Mouse (Mus musculus) MEL (cell line): Measurements from ENCODE around the gene Nkain1. TPM values are rescaled to one million over a fixed set of nuclear protein-coding genes. Genes with fewer than 3 reads are reported as not detected.

Experiments used
- DNase-seq: peaks from one replicate; pipeline ENCODE4 v3.0.0; 2011; ENCODE audit warnings: low read depth, low spot score
- H3K27ac ChIP-seq: 2 replicates; pipeline ENCODE4 v1.5.1; 2012; ENCODE audit warnings: low read depth, mild to moderate bottlenecking, control low read depth, low read length, moderate library complexity; ENCODE audit not compliant: control insufficient read depth
- H3K27me3 ChIP-seq, 2 experiments: fragments of 150-350 bp in 1 of 2; sonication (generic) in 1 of 2; 2 replicates each; pipeline ENCODE4 v1.6.1; 2012; ENCODE audit warnings: low read length in 2 of 2, mild to moderate bottlenecking in 2 of 2, improper control_type of control experiment in 1 of 2, moderate library complexity in 1 of 2; ENCODE audit not compliant: insufficient read depth in 2 of 2, control insufficient read depth in 1 of 2
- H3K36me3 ChIP-seq, 2 experiments: 2 replicates each; pipeline ENCODE4 v1.6.1; 2012 to 2014; ENCODE audit warnings: low read length in 2 of 2, improper control_type of control experiment in 1 of 2, inconsistent platforms in 1 of 2, mild to moderate bottlenecking in 1 of 2; ENCODE audit not compliant: insufficient read depth in 2 of 2, control insufficient read depth in 1 of 2
- H3K4me1 ChIP-seq, 2 experiments: fragments of 150-350 bp in 1 of 2; sonication (generic) in 1 of 2; 2 replicates each; pipeline ENCODE4 v1.6.1; 2012; ENCODE audit warnings: low read length in 2 of 2, improper control_type of control experiment in 1 of 2, mild to moderate bottlenecking in 1 of 2; ENCODE audit not compliant: insufficient read depth in 2 of 2, control insufficient read depth in 1 of 2
- H3K4me3 ChIP-seq, 2 experiments: fragments of 150-350 bp in 1 of 2; sonication (generic) in 1 of 2; 2 replicates each; pipeline ENCODE4 v1.5.1; 2012; ENCODE audit warnings: low read depth in 2 of 2, low read length in 2 of 2, mild to moderate bottlenecking in 2 of 2, moderate library complexity in 2 of 2, control low read depth in 1 of 2, improper control_type of control experiment in 1 of 2; ENCODE audit not compliant: control insufficient read depth in 1 of 2, insufficient read depth in 1 of 2
- H3K79me2 ChIP-seq: 2 replicates; pipeline ENCODE4 v1.6.1; 2012; ENCODE audit warnings: mild to moderate bottlenecking, low read length, moderate library complexity; ENCODE audit not compliant: control insufficient read depth, poor library complexity, insufficient read depth
- H3K9ac ChIP-seq: 2 replicates; pipeline ENCODE4 v1.6.1; 2012; ENCODE audit warnings: low read depth, mild to moderate bottlenecking, control low read depth, low read length, moderate library complexity; ENCODE audit not compliant: control insufficient read depth, poor library complexity, severe bottlenecking
- H3K9me3 ChIP-seq: fragments of 150-350 bp; sonication (generic); replicated peaks from 2 replicates; pipeline ENCODE4 v1.6.1; 2012; ENCODE audit warnings: mild to moderate bottlenecking, low read length, improper control_type of control experiment, moderate library complexity; ENCODE audit not compliant: insufficient read depth
- BHLHE40 ChIP-seq: IDR thresholded peaks from 2 replicates; pipeline ENCODE4 v1.6.1; 2012; ENCODE audit warnings: low read depth, mild to moderate bottlenecking, inconsistent platforms, low read length, improper control_type of control experiment, borderline replicate concordance
- CHD1 ChIP-seq: IDR thresholded peaks from 2 replicates; pipeline ENCODE4 v1.6.1; 2012; ENCODE audit warnings: low read depth, mild to moderate bottlenecking, inconsistent platforms, low read length, improper control_type of control experiment
- ELF1 ChIP-seq: IDR thresholded peaks from 2 replicates; pipeline ENCODE4 v1.6.1; 2014; ENCODE audit warnings: low read depth, mild to moderate bottlenecking, inconsistent platforms, low read length, improper control_type of control experiment, moderate library complexity
- EP300 ChIP-seq, 2 experiments: IDR thresholded peaks; 2 replicates each; pipeline ENCODE4 v1.6.1; 2011; ENCODE audit warnings: improper control_type of control experiment in 2 of 2, low read length in 2 of 2, low read depth in 1 of 2, mild to moderate bottlenecking in 1 of 2
- ETS1 ChIP-seq: IDR thresholded peaks from 2 replicates; pipeline ENCODE4 v1.6.1; 2012; ENCODE audit warnings: low read depth, mild to moderate bottlenecking, inconsistent platforms, low read length, improper control_type of control experiment, moderate library complexity
- HCFC1 ChIP-seq: IDR thresholded peaks from 2 replicates; pipeline ENCODE4 v1.6.1; 2012; ENCODE audit warnings: low read depth, mild to moderate bottlenecking, inconsistent platforms, low read length, improper control_type of control experiment, moderate library complexity
- KAT2A ChIP-seq: conservative IDR thresholded peaks from 2 replicates; pipeline ENCODE4 v1.6.1; 2012; ENCODE audit warnings: low read depth, low read length, improper control_type of control experiment, inconsistent platforms
- MAFK ChIP-seq: IDR thresholded peaks from 2 replicates; pipeline ENCODE4 v1.6.1; 2011; ENCODE audit warnings: low read depth, mild to moderate bottlenecking, low read length, improper control_type of control experiment, borderline replicate concordance
- MAZ ChIP-seq: IDR thresholded peaks from 2 replicates; pipeline ENCODE4 v1.6.1; 2012; ENCODE audit warnings: low read depth, mild to moderate bottlenecking, inconsistent platforms, low read length, improper control_type of control experiment
- MXI1 ChIP-seq: IDR thresholded peaks from 2 replicates; pipeline ENCODE4 v1.6.1; 2011; ENCODE audit warnings: mild to moderate bottlenecking, low read depth, low read length, improper control_type of control experiment
- MYB ChIP-seq: IDR thresholded peaks from 2 replicates; pipeline ENCODE4 v1.6.1; 2011; ENCODE audit warnings: mild to moderate bottlenecking, low read depth, low read length, improper control_type of control experiment
- MYC ChIP-seq: IDR thresholded peaks from 2 replicates; pipeline ENCODE4 v1.6.1; 2011; ENCODE audit warnings: low read depth, mild to moderate bottlenecking, low read length, improper control_type of control experiment, moderate library complexity
- NELFE ChIP-seq: IDR thresholded peaks from 2 replicates; pipeline ENCODE4 v1.6.1; 2011; ENCODE audit warnings: low read depth, low read length, improper control_type of control experiment
- NRF1 ChIP-seq: IDR thresholded peaks from 2 replicates; pipeline ENCODE4 v1.6.1; 2014; ENCODE audit warnings: low read depth, mild to moderate bottlenecking, inconsistent platforms, low read length, improper control_type of control experiment, moderate library complexity; ENCODE audit not compliant: poor library complexity, insufficient read depth, severe bottlenecking
- POLR2AphosphoS2 ChIP-seq: IDR thresholded peaks from 2 replicates; pipeline ENCODE4 v1.6.1; 2011; ENCODE audit warnings: low read length, improper control_type of control experiment
- SIN3A ChIP-seq: IDR thresholded peaks from 2 replicates; pipeline ENCODE4 v1.6.1; 2012; ENCODE audit warnings: low read length, improper control_type of control experiment, inconsistent platforms
- SMC3 ChIP-seq: IDR thresholded peaks from 2 replicates; pipeline ENCODE4 v1.6.1; 2011; ENCODE audit warnings: low read depth, low read length, improper control_type of control experiment
- TAL1 ChIP-seq: IDR thresholded peaks from 2 replicates; pipeline ENCODE4 v1.6.1; 2012; ENCODE audit warnings: mild to moderate bottlenecking, inconsistent platforms, low read length, moderate library complexity, mixed read lengths
- TBP ChIP-seq: IDR thresholded peaks from 2 replicates; pipeline ENCODE4 v1.8.0; 2011; ENCODE audit warnings: low read depth, low read length, improper control_type of control experiment
- UBTF ChIP-seq: IDR thresholded peaks from 2 replicates; pipeline ENCODE4 v1.6.1; 2012; ENCODE audit warnings: low read depth, mild to moderate bottlenecking, inconsistent platforms, low read length, improper control_type of control experiment, moderate library complexity, borderline replicate concordance; ENCODE audit not compliant: insufficient read depth
- polyA plus RNA-seq, 2 experiments: library from polyadenylated mRNA; stranded (reverse) in 1 of 2; unstranded in 1 of 2; fragments of >175 nt in 1 of 2; fragments of >200 nt in 1 of 2; gene quantifications; 2 replicates each; pipeline versions ENCODE4 v1.2.1 to v1.2.4; 2012; ENCODE audit warnings: low replicate concordance in 2 of 2, low read depth in 1 of 2; ENCODE audit not compliant: insufficient read length in 2 of 2, insufficient read depth in 1 of 2, missing spikeins in 1 of 2
- total RNA-seq: library from RNA; depleted of rRNA; stranded (reverse); fragments of 300-350 nt; gene quantifications from 2 replicates; pipeline ENCODE4 v1.2.3, GENCODE M21; 2012; rRNA removed

Gene Nkain1
- total and polyA plus RNA-seq, 3 experiments: 5.3 to 18.5 TPM; not detected in 1

DNA sequence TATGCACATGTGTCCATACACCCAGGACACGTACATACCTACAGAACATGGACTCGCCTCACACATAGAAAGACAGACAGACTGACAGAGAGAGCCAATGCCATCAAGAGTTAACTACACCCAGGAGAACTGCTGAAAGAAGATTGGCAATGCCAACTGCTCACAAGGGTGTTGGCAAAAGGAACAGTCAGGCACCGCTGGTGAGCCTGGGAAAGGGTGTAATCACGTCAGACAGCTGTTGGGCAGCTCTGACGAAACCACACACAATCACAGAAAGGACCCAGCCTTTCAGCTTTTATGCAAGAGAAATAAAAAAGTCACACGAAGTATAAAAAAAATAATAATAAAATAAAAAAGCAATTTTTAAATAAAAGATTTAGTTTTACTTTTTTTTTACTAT lies 57.5 kb downstream of the Nkain1 start:
- Histone ChIP-seq H3K9me3 (no peaks in the 10 kb centered on the region), H3K27me3 (no peaks in the 10 kb centered on the region), H3K79me2 (no peaks in the 10 kb centered on the region), H3K9ac (no peak overlapping the region), H3K4me3 (no peak overlapping the region), H3K4me1 (no peaks in the 10 kb centered on the region; a peak in 1 of 4 replicates), H3K36me3 (no peaks in the 10 kb centered on the region), H3K27ac (no peak overlapping the region)
- no peak for TF ChIP-seq SIN3A
- no peak for TF ChIP-seq MYC
- TF ChIP-seq EP300 (IDR thresholded peaks at IDR 0.05; ENCODE audit: low read depth in 1 of 2, low read length in 2 of 2): no peak
- no peak for TF ChIP-seq MAFK
- TF ChIP-seq ELF1: no peak
- TF ChIP-seq TBP: no peak
- TF ChIP-seq TAL1: no peak
- no peak for TF ChIP-seq SMC3
- TF ChIP-seq MXI1: no peak
- TF ChIP-seq KAT2A: no peak
- no peak for TF ChIP-seq POLR2AphosphoS2
- no peak for TF ChIP-seq ETS1
- no peak for TF ChIP-seq BHLHE40
- TF ChIP-seq NRF1: no peak
- no peak for TF ChIP-seq CHD1
- no peak for TF ChIP-seq UBTF
- TF ChIP-seq HCFC1: no peak
- no peak for TF ChIP-seq NELFE
- TF ChIP-seq MAZ: no peak
- no peak for TF ChIP-seq MYB
- no peak for DNase-seq

Other genes with a start within 250 kb of the Nkain1 start
- gene Zcchc17, start 214.2 kb downstream of the Nkain1 start, total RNA-seq: 35.8 and 43.7 TPM in 2 replicates
- 10 to 100 TPM in 1 of 2 experiments, not detected in 1; 62.5 TPM for gene Zcchc17, start 214.2 kb downstream of the Nkain1 start, polyA plus RNA-seq
- 127 and 133 TPM in 2 replicates for gene Snrnp40, start 214.0 kb downstream of the Nkain1 start, total RNA-seq
- 100 to 1,000 TPM; 151 to 371 TPM for gene Snrnp40, start 214.0 kb downstream of the Nkain1 start, polyA plus RNA-seq
- 31.9 and 35.8 TPM in 2 replicates for gene Pum1, start 89.1 kb upstream of the Nkain1 start, total RNA-seq
- 10 to 100 TPM; 36.1 to 46.2 TPM for gene Pum1, start 89.1 kb upstream of the Nkain1 start, polyA plus RNA-seq
- gene Sdc3, start 218.4 kb upstream of the Nkain1 start, total RNA-seq: 0.46 and 0.62 TPM in 2 replicates
- 1 to 10 TPM in 1 of 2 experiments, not detected in 1; 6.7 TPM for gene Sdc3, start 218.4 kb upstream of the Nkain1 start, polyA plus RNA-seq